Mouse (Mus musculus) CD4-positive naive resting alpha-beta T cell, adult 57 days (primary cell): ENCODE results near the gene 9830107B12Rik. TPM values are rescaled to one million over a fixed set of nuclear protein-coding genes. Genes with fewer than 3 reads are reported as not detected.

Experiments used
- total RNA-seq: library from RNA; stranded (reverse); gene quantifications from one replicate; pipeline ENCODE4 v1.2.4, GENCODE M21; 2023

The 9830107B12Rik gene
- not detected for total RNA-seq

DNA sequence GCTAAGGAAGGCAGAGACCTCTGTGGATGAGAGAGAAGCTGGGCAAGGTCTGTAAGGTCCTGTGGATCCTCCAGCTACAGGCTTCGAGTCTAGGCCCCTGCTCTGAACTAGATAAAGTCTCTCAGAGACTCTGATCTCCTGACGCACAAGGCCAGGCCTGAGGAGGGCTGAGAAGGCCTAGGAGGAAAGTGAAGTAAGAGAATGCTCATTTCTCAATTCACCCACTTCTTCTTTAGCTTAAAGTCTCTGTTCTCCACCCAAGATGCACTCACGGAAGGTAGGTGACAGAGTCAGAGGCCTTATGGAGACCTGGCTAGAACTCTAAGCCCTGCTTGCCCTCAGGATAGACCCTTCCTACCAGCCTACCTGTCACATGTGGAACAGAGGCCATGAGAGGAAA is at the start of gene 9830107B12Rik:
9830107B12Rik (minus strand) TSS at position 149 of the 400 bp plus-strand sequence.

DNA sequence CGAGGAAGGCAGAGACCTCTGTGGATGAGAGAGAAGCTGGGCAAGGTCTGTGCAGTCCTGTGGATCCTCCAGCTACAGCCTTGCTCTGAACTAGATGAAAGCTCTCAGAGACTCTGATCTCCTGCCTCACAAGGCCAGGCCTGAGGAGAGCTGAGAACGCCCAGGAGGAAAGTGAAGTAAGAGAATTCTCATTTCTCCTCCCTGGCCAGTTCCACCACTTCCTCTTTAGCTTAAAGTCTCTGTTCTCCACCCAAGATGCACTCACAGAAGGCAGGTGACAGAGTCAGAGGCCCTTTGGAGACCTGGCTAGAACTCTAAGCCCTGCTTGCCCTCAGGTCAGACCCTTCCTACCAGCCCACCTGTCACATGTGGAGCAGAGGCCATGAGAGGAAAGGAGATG is 21.0 kb upstream of the 9830107B12Rik start, which contains the start of gene A530064D06Rik:
A530064D06Rik (minus strand) TSS at position 173 of the 400 bp plus-strand sequence.

DNA sequence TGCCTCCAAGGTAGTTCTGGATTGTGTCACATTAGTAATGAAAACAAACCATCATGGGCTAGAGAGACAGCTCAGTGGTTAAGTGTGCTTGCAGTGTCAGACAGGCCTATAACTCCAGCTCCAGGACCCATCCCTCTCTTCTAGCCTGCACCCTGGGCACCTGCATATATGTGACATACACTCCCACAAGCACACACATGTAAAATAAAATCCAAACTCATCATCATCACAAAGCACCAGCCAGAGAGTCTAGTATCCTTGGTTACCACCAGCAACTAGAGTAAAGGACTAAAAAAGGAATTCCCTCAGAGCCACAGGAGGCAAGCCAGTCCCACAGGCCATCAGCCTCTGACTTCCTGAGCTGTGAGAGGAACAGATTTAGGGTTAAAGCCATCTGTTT is 57.0 kb downstream of the 9830107B12Rik start, which contains the start of gene 1700067P10Rik:
1700067P10Rik (plus strand) TSS at position 301 of the 400 bp plus-strand sequence.

Other genes starting within 250 kb of the 9830107B12Rik start
- 81.1 TPM for gene Foxp4, start 221.6 kb downstream of the 9830107B12Rik start, total RNA-seq
- not detected for gene 1700122O11Rik, start 108.0 kb downstream of the 9830107B12Rik start, total RNA-seq
- gene 1700067P10Rik, start 56.9 kb downstream of the 9830107B12Rik start, total RNA-seq = not detected
- not detected for gene A530064D06Rik, start 21.0 kb upstream of the 9830107B12Rik start, total RNA-seq
- gene Trem1, start 86.5 kb upstream of the 9830107B12Rik start, total RNA-seq = 1.3 TPM
- gene Trem3, start 101.5 kb upstream of the 9830107B12Rik start, total RNA-seq = not detected
- gene Treml4, start 118.0 kb upstream of the 9830107B12Rik start, total RNA-seq = 4.6 TPM
- 98.5 TPM for gene Treml2, start 153.2 kb upstream of the 9830107B12Rik start, total RNA-seq
- gene B430306N03Rik, start 169.9 kb upstream of the 9830107B12Rik start, total RNA-seq = 5.4 TPM
- gene Trem2, start 200.1 kb upstream of the 9830107B12Rik start, total RNA-seq = not detected
- gene Treml1, start 213.6 kb upstream of the 9830107B12Rik start, total RNA-seq = not detected